Mouse (Mus musculus): Measurements from ENCODE around the gene Stat6. TPM values are rescaled to one million over a fixed set of nuclear protein-coding genes. Genes with fewer than 3 reads are reported as not detected.

Gene Stat6
- total RNA-seq, 2 experiments from 2014 or later: 9.0 to 12.7 TPM

DNA sequence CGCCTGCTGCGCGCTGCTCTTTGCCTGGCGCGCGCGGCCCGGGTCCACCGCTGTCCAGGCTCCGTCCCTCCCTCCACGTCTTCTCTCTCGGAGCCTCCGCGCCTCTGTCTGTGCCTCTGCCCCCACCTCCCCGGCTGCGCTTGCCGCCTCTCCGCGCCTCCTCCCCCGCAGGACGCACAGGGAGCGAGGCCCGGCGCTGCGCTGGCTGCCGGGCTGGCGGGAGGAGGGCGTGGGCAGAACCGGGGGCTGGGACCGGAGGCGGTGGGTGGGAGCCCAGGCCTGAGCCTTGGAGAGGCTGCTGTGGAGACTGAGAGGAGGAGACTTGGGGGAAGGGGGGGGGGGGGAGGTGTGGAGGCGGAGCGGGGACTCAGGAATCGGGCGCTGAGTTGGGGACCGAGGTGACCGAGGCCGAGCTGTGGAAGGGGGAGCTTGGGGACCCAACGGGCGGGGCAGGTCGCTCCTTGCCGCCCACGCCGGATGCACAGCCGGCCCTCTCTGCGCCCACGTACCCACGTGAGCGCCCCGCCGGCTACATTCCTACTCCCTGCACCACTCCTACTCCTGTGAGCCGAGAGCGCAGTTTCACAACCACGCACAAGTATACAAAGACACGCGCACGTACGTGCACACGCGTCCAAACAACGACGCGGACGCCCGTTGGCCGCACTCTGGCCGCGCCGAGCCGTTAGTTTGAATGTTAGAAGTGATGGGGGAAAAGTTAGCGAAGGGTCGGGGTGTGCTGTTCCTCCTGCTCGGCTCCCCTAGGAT is 23.9 kb downstream of the Stat6 start, which contains the start of gene Nemp1:
TSS of gene Nemp1 (plus strand) at position 401 of the 768 bp plus-strand sequence.
- DNase-seq (ENCODE audit: low spot score in 2 of 2): peak; percentile 80 to 82
- intact Hi-C loops (cut with DNase I): loop anchor here (5.0 kb wide), 1 partner anchor 44 kb away; the partner anchor contains the start of gene Lrp1

DNA sequence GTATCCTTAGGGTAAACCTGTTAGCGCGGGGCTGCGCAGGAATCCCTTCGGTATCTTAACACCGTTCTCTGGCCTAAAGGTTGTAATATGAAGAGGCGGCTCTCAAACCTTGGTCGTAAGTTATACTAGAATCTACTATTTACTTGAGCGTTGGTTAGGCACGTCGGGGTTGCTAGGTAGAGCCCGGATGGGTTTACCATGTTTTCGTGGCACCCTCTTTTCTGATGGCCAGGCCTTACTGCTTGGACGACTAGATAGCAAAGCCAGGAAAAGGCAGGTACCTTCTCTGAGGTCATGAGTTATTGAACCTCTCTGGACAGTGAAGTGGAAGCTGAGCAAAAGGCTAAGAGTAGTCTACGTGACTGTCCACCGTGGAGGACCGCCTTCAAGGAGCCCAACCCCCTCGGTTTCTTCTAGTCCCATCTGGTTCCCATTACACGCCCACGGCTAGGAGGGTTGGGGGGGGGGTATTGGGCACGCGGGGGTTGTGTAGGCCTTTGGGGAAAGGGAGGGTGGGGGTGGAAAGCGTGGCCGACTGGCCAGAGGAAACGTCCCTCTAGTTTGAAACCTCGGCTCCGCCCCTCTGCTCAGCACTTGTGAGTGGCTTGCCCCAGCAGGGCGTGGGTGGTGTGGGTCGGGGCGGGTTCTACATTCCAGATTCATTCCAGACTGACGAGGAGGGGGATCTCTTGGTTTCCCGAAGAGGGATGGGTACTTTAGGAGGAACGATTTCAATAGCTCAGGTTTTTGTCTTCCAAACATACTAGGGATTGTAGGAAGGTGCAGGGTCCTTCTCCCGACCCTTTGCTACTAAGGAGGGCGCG is 24.7 kb downstream of the Stat6 start:
- intact Hi-C loops (cut with DNase I): loop anchor here (5.0 kb wide), 1 partner anchor 45 kb away; the partner anchor contains the start of gene Lrp1
- DNase-seq (ENCODE audit: low spot score in 2 of 2): peak; percentile 72 to 79

DNA sequence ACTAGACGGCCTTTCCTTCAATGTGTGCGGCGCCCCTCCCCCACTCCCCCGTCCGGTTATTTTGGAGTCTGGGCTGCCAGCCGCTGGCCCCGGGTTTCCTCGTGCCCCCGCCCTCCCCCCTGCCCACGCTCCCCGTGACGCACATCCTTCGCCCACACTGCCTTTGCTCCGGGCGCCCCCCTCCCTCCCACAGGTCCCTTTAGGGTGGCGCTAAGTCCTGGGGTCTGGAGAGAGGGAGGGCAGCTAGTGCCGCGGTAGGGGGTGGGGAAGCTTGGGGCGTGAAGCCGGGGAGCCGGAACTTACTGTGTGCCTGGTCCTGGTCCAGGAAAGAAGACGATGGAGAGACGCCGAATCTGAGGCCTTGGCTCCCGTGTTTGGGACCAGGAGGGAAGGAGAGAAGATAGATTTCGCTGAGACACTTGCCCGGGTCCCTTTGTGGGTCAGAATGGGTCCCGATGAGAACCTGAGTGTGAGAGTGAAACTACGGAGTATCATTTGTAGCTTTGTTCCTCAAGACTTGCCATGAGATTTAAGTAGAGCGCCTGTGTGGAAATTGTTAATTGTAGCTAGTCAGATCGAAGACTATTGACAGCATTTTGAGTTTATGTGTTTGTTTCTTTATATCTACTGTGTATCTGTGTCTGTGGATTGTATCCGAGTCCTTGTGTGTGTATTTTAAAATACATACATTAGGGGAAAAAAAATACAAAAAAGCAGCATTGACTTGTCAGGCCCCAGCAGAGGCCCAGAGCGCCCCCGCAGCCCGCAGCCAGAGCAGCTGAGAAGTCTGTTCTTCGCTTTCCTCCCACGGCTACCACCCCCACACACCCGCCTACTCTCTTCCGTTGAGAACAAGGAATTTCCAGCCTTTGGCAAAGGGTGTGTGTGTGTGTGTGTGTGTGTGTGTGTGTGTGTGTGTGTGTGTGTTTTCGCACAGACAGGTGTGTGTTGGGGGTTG is 25.6 kb downstream of the Stat6 start, which contains the start of gene Nab2:
TSS of gene Nab2 (minus strand) at position 476 of the 958 bp plus-strand sequence.
- DNase-seq (ENCODE audit: low spot score in 2 of 2): peak; percentile 83 to 84
- intact Hi-C loops (cut with DNase I): loop anchor here (5.0 kb wide), 1 partner anchor 46 kb away; the partner anchor contains the start of gene Lrp1

DNA sequence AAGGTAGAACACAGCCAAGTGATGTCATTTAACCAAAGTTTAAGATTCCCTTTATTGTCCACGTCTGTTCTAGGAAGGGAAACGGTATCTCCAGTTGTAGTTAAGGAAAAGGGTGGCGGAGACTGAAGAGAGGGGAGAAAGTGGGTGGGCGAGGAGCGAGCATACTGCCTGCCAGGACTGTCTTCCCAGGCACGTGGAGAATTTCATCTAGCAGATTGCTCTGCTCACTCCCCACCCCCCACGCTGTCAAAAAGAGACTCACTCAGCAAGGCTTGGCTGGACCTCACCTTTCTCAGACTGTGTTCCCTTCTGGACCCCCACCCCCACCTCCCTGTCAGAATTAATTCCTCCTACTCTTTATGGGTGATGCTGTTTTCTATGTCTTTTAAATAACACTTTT is 26.4 kb downstream of the Stat6 start:
- peak; percentile 60 to 65 for DNase-seq (ENCODE audit: low spot score in 2 of 2)
- intact Hi-C loops (cut with DNase I): loop anchor here (5.0 kb wide), 1 partner anchor 47 kb away; the partner anchor contains the start of gene Lrp1

DNA sequence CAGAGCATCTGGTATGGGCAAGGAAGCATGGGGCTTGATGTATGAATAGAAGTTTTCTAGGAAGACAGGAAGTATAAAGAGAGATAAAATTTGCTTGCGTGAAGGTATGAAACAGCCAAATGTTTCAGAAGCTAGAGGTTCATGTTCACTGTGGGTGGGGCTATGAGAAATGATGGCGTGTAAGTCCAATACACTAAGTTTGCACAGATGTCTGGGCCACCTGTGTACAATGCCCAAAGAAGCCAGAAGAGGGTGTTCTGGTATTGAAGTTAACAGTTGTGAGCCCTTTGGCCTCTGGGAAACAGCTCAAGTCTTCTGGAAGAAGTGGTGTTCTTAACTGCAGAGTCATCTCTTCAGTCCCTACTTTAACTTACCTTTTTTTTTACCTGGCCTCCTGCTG is 27.4 kb downstream of the Stat6 start:
- no peak for DNase-seq (ENCODE audit: low spot score in 2 of 2)
- intact Hi-C loops (cut with DNase I): no loop called here

DNA sequence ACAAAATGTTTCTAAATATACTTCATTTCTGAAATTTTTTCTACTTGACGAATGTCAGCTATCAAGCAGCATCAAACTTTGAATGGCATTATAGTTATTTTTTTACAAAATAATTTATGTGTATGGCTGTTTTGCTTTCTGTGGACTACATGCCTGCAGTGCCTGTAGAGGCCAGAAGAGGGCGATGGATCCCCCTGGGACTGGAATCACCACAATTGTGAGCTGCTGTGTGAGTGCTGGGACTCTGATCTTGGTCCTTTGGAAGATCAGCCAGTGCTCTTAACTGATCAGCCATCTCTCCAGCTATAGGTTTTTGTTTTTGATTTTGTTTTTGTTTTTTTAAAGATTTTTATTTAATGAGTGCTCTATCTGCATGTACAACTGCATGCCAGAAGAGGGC is 28.5 kb downstream of the Stat6 start:
- no peak for DNase-seq (ENCODE audit: low spot score in 2 of 2)
- intact Hi-C loops (cut with DNase I): no loop called here

DNA sequence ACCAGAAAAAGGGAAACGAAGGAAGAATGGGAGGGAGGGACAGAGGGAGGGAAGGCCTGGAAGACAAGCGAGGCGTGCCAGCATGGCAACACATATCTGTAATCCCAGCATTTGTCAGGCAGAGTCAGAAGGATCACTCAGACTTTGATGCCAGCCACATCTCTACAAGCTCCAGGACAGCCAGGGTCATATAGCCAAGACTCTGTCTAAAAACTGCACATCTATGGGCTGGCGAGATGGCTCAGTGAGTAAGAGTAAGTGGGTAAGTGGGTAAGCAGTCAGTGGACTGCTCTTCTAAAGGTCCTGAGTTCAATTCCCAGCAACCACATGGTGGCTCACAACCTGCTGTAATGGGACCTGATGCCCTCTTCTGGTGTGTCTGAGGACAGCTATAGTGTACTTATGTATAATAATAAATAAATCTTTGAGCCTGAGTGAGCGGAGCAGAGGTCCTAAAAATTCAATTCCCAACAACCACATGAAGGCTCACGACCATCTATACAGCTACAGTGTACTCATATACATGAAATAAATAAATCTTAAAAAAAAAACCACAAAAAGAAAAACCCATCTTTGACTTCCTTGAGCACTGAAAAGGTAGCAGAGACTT is 31.4 kb downstream of the Stat6 start:
- intact Hi-C loops (cut with DNase I): loop anchor here (2.0 kb wide), 1 partner anchor 31 kb away; the partner anchor contains the start of gene Stat6
- no peak for DNase-seq (ENCODE audit: low spot score in 2 of 2)

DNA sequence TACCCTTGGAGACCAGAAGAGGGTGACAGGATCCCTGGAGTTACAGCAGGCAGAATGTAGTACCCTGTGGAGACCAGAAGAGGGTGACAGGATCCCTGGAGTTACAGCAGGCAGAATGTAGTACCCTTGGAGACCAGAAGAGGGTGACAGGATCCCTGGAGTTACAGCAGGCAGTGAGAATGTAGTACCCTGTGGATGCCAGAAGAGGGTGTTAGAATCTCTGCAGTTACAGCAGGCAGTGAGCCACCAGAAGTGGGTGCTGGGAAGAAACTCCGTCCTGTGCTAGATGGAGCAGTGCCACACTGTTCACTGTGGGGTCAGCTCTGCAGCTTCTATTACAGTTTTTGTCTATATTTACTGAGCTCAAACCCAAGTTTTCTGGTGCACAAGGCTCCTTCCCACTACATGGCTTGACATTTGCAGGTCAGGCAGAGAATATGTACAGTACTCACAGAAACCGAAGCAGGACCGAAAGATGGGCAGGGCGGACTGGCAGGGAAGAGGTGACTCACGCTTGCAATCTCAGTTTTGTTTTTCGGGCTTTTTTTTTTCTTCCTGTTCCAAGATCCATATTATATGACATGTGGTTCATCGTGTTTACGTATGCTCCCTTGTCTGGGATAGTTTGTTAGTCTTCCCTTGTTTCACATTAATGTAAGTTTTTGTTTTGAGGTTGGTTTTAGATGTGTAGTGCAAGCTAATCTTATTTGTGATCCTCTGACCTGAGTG is 32.2 kb downstream of the Stat6 start:
- DNase-seq (ENCODE audit: low spot score in 2 of 2): peak; percentile 84 to 92
- intact Hi-C loops (cut with DNase I): loop anchor here (2.0 to 5.0 kb wide), 3 partner anchors 32 to 262 kb away; partner anchors contain the start of gene Stat6

DNA sequence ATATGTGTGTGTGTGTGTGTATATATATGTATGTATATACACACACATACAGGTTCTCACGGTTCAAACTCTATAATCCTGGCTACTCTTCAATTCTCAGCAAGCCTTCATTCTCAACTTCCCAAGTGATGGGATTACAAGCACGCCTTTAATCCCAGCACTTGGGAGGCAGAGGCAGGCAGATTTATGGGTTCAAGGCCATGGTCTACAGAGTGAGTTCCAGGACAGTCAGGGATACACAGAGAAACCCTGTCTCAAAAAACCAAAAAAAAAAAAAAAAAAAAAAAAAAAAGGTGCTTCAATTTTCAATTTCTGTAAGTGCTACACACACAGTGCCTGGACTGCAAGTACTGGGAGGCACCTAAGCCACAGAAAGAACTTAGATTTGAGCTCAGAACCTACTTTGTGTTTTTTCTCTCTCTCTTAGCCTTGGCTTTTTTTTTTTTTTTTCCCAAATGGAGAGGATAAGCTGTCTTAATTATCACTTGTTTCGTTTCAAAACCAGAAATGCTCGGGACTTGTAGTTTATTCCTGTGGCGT is 33.1 kb downstream of the Stat6 start:
- intact Hi-C loops (cut with DNase I): loop anchor here (2.0 to 5.0 kb wide), 3 partner anchors 33 to 261 kb away; partner anchors contain the start of gene Stat6
- DNase-seq (ENCODE audit: low spot score in 2 of 2): no peak

DNA sequence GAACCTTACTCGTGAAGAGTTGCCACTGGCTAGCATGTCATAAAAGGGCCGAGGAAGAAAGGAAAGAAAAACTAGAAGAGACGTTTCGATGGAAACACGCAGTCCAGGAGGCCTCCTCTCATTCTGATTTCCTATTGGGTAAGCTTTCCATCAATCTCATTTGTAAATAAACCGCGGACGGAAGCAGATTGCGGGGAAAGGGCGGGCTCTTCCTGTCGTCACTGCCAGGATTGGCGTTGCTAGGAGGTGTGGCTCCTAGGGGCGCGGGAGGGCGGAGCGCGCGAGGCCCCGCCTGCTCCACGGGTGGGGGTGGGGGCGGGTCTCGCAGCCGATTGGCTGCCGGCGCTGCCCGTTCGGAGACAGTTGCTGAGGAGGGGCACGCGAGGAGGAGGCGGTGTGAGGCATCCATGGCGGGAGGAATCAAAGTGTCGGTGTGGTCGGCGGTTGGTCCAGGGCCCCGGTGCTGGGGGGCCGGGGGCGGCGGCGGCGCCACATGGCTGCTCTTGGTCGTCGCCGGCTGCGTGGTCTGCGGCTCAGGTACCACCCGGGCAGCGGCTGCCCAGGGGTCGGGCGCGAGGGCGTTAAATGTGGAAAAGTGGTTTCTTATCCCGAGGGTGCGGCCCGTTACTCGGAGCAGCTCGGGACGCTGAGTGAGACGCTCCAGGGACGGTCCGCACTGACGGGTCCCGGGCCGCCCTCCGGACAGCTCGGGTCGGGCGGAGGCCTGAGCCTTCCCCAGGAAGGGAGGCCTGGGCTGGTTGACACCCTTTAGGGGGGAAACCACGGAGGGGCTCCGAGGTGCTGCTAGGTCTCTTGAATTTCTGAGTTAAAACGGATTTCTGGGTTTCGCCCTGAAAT is 34.1 kb downstream of the Stat6 start:
- intact Hi-C loops (cut with DNase I): loop anchor here (5.0 kb wide), 2 partner anchors 55 to 260 kb away; no protein-coding TSS in a partner anchor
- DNase-seq (ENCODE audit: low spot score in 2 of 2): peak; percentile 91 to 93

DNA sequence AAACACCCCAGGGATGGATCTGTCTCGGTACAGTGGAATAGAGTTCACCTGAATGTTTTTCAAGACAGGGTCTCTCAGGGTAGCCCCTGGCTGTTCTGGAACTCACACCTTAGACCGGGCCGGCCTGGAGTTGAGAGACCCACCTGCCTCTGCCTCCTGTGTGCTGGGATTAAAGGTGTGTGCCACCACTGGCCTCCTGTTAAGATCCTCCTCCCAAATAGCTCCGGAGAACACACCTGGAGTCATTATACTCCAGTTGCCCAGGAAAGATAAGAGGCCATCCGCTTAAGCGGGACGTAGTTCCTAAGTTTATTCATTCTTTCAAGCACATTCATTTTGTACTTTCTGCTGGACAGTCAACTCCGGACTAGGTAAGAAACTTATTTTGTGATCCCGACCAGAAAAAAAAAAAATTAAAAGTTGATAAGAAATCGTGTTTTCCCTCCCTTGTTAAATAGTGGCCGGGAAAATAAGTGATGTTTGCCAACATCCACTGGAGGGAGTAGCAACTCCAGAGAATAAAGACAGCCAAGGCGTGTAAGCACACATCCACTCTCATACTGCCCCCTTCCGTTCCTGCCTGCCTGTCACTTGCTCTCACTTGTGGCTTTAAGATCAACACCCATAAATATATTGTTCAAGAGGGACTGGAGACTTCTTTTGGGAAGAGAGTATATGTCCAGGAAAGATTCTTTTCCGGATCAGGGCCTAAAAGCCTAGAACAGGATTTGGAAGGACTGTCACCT is 35.0 kb downstream of the Stat6 start:
- peak in 1 of 2 experiments; percentile 42 for DNase-seq (ENCODE audit: low spot score in 2 of 2)
- intact Hi-C loops (cut with DNase I): loop anchor here (5.0 kb wide), 2 partner anchors 55 to 260 kb away; no protein-coding TSS in a partner anchor

DNA sequence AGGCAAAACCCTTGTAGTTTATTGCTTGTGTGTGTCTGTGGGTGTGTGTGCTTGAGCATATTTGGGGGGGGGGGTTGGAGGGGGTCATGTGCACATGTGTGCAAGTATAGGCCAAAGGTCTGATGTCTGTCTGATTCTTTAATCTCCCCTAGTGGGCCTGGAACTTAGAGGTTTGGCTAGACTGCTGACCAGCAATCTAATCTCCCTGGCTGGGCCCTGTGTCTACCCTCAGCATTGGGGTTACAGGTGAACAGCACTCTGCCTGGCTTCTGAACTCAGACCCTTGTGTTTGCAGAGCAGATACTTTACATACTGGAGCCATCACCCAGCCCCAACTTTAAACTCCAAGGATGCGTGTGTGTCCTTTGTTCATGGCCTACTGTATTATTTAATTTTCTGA is 36.4 kb downstream of the Stat6 start:
- no peak for DNase-seq (ENCODE audit: low spot score in 2 of 2)
- intact Hi-C loops (cut with DNase I): loop anchor here (5.0 kb wide), 2 partner anchors 53 to 258 kb away; no protein-coding TSS in a partner anchor

DNA sequence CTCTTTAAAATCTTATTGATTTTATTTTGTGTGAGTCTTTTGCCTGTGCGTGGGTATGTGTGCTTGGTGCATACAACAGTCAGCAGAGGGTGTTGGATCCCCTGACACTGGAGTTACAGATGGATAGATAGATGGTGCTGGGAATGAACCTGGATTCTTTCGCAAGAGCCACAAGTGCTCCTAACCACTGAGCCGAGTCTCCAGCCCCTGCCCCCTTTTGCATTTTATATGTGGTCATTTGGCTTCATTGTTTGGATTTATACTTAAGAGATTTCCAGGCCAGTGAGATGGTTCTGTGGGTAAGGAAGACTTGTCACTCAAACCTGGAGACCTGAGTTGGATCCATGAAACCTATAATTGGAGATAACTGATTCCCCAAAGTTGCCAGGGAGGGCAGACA is 37.1 kb downstream of the Stat6 start:
- DNase-seq (ENCODE audit: low spot score in 2 of 2): no peak
- intact Hi-C loops (cut with DNase I): loop anchor here (5.0 kb wide), 2 partner anchors 52 to 257 kb away; no protein-coding TSS in a partner anchor

DNA sequence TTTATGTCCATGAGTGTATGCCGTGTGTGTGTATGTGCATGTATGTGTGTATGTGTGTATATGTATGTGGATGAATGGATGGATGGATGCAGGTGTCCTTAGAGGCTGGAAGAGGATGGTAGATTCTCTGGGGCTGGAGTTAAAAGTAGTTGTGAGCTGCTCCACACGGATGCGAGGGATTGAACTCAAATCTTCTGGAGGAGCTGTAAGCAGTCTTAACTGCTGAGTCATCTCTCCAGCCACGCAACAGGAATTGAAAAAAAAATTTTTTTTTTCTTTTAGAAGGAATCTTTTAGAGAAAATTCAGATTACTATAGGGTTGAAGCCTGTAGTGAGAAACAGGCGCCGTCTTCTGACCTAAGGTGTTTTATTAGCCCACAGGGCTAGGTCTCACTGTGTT is 40.1 kb downstream of the Stat6 start:
- DNase-seq (ENCODE audit: low spot score in 2 of 2): no peak
- intact Hi-C loops (cut with DNase I): no loop called here

DNA sequence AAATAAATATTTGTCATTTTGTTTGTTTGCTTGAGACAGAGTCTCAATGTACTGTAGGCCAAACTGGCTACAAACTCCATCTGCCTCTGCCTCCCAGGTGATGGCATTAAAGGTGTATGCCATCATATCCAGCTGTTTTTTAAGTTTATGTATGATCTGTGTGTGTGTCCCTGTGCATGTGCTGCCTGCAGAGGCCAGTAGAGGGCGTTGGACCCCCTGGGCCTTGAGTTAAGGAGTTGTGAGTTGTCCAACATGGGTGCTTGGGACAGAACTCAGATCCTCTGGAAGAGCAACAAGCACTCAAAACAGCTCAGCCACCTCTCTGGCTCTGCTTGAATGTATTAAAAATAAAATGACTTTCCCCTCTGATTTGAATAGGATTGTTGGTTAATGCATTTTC is 48.3 kb downstream of the Stat6 start:
- no peak for DNase-seq (ENCODE audit: low spot score in 2 of 2)
- intact Hi-C loops (cut with DNase I): loop anchor here (5.0 to 10.0 kb wide), 2 partner anchors 246 to 314 kb away; partner anchors contain the start of gene Hsd17b6

DNA sequence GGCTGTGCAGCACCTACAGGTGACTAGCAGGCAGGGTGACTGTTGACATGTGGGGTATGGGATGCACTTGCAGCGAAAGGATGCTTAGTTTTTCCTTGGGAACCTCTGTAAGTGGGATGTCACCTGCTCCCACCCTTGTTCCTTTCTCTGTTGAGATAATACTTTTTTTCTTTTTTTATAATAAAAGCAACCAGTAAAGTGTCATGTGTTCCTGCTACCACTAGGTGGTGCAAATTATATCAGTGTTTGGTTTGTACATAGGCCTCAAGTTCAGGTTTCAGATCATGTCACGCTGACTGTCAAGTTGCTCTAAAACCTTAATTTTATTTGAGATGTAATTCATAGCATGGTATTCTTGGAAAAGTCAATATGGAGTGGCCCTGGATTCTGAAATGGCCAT is 51.9 kb downstream of the Stat6 start:
- intact Hi-C loops (cut with DNase I): loop anchor here (2.0 to 10.0 kb wide), 3 partner anchors 44 to 310 kb away; partner anchors contain the start of genes Hsd17b6 and Zbtb39
- no peak for DNase-seq (ENCODE audit: low spot score in 2 of 2)

Measured in left cerebral cortex, postnatal 36 days (tissue).